Mouse (Mus musculus) brain, adult 10 weeks (tissue): ENCODE measurements around the gene Smim12. TPM values are rescaled to one million over a fixed set of nuclear protein-coding genes. Genes with fewer than 3 reads are reported as not detected.

Experiments used
- polyA plus RNA-seq: library from polyadenylated mRNA; stranded (reverse); fragments of 350-450 nt; fragmentation: Illumina TruSeq; extraction: RNeasy Lipid Tissue Mini Kit (QIAGEN cat#74804); gene quantifications from one replicate; pipeline ENCODE4 v1.2.3, GENCODE M21; 2015; ENCODE audit warnings: low read depth, low replicate concordance

The Smim12 gene
- polyA plus RNA-seq: 93.6 TPM

DNA sequence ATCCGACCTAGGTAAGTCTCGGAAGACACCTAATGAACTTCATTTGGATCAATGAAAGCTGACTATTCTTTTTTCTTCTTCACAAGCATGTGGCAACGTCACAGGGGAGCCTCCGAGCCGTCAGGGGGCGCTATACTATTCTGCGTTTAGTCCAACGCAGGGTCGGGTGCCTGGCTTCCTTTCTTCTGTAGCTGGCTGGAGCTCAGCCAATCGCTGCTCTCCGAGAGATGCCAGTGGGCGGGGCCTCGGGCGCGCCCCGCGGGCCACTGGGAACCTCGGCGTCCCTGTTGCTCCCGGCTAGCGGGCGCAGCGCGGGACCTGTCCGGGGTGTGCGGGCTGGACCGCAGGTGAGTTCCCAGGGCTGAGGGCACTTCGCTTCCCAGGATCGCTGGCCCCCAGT, at the start of gene Smim12:
Smim12 (plus strand) TSS at position 233 of the 400 bp plus-strand sequence.

Other genes starting within 250 kb of the Smim12 start
- gene Sfpq, start 222.5 kb upstream of the Smim12 start, polyA plus RNA-seq: 178 TPM
- gene Zmym1, start 182.6 kb upstream of the Smim12 start, polyA plus RNA-seq: 8.7 TPM
- 25.0 TPM for gene Zmym6, start 166.4 kb upstream of the Smim12 start, polyA plus RNA-seq
- gene Tmem35b, start 120.1 kb upstream of the Smim12 start, polyA plus RNA-seq: 6.1 TPM
- 160 TPM for gene Dlgap3, start 74.6 kb upstream of the Smim12 start, polyA plus RNA-seq
- 4.6 TPM for gene Gja4, start 70.3 kb downstream of the Smim12 start, polyA plus RNA-seq
- gene Gjb3, start 87.1 kb downstream of the Smim12 start, polyA plus RNA-seq: not detected
- not detected for gene Gjb4, start 110.3 kb downstream of the Smim12 start, polyA plus RNA-seq
- gene Gjb5, start 114.4 kb downstream of the Smim12 start, polyA plus RNA-seq: not detected